Mouse (Mus musculus) v-Abl transformed pro-B cells (cell line): ENCODE measurements around the gene Btbd35f4.
"Not testable (repeated sequence)": the region's sequence is repeated elsewhere in the genome, so short reads cannot be mapped to it uniquely, and the experiment has no call there.

Experiments used
- in situ Hi-C, 2 experiments: fragments of 400-800 bp; cut with MboI; formaldehyde crosslinking; loops; one replicate each; pipeline ENCODE4 v1.15.1; 2025; ENCODE audit not compliant: unreplicated experiment in 2 of 2

Btbd35f4 gene

GRCm38 (mm10) chrX:4800196-4800595, at the start of gene Btbd35f4:
Gene Btbd35f4, plus strand, starts transcription at chrX:4800496.
- in situ Hi-C loops, result not testable (repeated sequence)

GRCm38 (mm10) chrX:4840016-4840415, 39.7 kb downstream of the Btbd35f4 start:
- in situ Hi-C loops, result not testable (repeated sequence)
